Mouse (Mus musculus) neutrophil, adult 83 days (primary cell): ENCODE results near the gene Vstm5. TPM values are rescaled to one million over a fixed set of nuclear protein-coding genes. Genes with fewer than 3 reads are reported as not detected.

Experiments used
- total RNA-seq, 2 experiments: library from RNA; stranded (reverse); gene quantifications; one replicate each; pipeline ENCODE4 v1.2.4; 2023

Gene Vstm5
- total RNA-seq, result not detected

DNA sequence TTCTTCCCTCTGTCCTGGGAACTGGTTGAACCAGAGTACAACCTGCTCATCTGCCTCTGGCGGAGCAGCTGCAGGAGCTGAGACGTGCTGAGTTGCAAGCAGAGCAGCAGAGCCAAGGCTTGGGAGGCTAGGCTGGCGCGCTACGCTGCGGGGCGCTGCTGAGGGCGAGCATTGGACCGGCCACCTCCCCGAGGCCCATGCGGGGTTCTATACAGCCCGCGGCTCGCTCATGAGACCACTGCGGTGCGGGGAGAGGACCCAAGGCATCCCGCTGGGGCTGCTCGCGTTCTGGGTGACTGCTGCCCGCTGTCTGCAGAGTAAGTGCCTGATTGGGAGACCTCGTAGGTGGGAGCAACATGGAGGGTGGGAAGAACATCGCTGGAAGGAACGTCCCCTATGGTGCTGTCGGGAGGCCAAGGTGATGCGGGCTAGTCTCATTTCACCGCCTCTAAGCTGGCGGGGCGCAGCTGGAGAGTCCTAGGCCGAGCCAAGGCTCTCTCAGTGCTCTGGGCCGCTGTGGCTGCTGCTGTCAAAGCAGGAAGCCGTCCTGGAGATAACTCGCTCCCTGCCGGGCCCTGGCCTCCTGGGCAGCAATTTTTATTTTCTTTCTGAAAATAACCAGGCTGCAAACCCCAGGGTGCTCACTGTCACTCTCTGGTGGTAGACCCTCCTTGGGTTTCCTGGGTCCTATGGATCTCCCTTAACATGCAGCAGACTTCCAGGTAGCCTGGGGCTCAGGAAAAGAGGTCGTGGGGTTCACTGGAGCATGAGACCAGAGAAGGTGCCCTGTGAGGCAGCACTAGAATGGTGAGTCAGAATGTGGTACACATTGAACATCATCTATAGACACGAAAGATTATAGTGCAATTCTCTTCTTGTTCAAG, at the start of gene Vstm5:
TSS of gene Vstm5 (plus strand) at position 4 of the 884 bp plus-strand sequence.

DNA sequence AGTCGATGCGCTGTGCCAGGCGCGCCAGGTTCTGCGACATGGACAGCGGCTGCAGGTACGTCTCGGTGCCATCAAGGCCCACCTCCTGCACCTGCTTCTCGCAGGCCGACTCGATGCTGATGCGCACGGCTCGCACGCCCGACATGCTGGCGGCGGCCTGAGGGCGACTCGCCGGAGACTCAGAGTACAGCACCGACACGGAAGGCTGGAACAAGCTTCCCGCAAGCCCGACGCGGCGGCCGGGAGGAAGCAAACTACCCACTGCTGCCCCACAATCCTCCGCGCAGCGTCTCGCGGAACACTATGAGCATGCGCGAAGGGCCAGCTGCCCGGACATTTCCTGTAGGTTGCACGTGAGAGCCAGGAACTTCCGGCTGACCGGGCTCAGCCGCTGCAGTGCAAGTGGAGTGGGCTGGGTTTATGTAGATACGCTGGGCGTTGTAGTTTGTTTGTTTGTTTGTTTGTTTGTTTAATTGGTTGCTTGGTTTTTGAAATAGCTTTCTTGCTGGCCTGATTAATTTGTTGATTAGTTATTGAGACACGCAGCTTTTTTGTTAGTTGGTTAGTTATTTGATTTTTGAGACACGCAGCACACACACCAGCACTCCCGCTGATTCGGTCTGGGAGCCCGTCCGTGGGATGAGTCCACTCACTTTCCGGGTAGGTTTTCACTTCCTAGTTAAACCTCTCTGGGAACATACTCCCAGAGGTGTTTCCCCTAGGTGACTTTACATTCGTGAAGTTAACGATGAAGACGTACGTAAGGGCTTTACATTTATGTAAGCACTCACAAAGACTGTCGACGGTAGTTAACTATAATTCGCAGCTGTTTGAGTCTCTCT, 41.0 kb downstream of the Vstm5 start, which contains the start of gene Med17:
TSS of gene Med17 (minus strand) at position 283 of the 842 bp plus-strand sequence.

DNA sequence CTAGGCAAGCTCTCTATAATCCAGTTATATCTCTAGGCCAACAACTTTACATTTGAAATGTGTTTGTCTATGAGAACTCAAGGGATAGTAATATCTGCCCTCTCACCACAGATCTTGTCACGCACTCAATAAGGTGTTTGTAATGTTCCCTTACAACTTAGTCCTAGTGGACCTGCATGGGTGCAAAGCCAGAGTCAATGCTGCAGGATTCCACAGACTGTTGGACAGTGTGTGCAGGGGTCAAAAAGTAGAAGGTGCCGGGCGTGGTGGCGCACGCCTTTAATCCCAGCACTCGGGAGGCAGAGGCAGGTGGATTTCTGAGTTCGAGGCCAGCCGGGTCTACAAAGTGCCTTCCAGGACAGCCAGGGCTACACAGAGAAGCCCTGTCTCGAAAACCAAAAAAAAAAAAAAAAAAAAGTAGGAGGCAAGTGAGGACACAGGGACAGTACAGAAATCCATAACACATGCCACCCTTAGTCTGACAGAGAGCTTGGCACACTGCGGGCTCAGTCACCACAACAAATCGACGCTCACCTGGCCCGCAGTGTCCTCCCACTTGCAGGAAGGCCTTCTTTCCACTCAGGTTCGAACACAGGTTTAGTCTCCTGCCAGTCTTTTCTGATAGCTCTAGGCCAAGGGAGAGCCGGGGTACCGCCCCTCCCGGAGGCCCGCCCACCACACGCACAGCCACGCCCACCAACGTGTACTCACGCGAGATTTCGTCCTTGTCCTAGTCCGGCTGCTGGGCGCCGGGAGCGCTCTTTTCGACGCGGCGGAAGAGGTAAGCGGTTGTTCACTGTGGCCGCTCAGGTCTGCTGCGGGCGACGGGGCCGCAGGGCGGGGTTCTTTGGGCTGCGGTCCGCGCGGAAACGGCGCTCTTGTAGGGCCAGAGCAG, 66.9 kb downstream of the Vstm5 start, which contains the start of gene Taf1d:
TSS of gene Taf1d (plus strand) at position 712 of the 895 bp plus-strand sequence.

DNA sequence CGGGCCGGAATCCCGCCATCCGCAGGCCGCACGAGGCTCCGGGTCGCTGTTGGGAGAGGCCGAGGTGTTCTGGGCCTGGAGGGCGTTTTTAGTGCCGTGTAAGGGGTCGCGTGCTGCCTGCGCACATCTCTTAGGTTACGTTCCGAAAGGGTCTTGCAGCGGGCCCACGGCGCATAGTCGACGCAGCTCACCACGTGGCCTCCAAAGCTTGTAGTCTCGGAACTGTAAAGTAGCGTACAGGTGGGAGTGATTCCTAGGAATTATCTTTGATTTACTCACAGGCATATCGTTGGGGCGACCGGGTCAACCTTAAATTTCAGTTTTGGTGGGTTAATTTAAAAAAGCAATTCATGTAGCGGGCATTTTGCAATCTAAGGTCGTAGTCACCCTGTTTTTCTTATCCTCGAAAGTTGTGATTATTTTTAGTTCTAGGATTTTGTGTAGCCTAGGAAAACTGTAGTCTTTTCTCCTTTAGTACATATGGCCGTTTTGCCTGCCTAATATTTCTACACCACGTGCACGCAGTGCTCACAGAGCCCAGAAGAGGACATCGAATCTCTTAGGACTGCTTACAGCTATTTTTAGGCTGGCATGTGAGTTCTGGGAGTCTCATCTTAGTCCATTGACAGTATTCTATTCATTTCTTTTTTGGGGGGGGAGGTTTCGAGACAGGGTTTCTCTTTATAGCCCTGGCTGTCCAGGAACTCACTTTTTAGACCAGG, 67.7 kb downstream of the Vstm5 start, which contains the start of gene 4931406C07Rik:
TSS of gene 4931406C07Rik (minus strand) at position 51 of the 722 bp plus-strand sequence.

Other genes with a start within 250 kb of the Vstm5 start
- 10 to 100 TPM in 1 of 2 experiments, 1 to 10 TPM in 1; 8.6 to 12.4 TPM for gene Panx1, start 193.6 kb upstream of the Vstm5 start, total RNA-seq
- gene Hephl1, start 126.9 kb upstream of the Vstm5 start, total RNA-seq, result not detected
- 10 to 100 TPM; 27.2 to 30.5 TPM for gene Med17, start 40.9 kb downstream of the Vstm5 start, total RNA-seq
- 100 to 1,000 TPM; 373 to 427 TPM for gene Taf1d, start 67.2 kb downstream of the Vstm5 start, total RNA-seq
- 1 to 10 TPM; 6.5 to 8.2 TPM for gene 4931406C07Rik, start 67.4 kb downstream of the Vstm5 start, total RNA-seq
- gene Cep295, start 118.7 kb downstream of the Vstm5 start, total RNA-seq, result 10 to 100 TPM; 25.2 to 25.8 TPM